Mouse (Mus musculus) urinary bladder, postnatal 14 days (tissue): Measurements from ENCODE around the gene Tk1.

Experiments
- DNase-seq: peaks from one replicate; pipeline ENCODE4 v3.0.0; 2021; ENCODE audit warnings: low spot score

Tk1 gene

GRCm38 (mm10) chr11:117825333-117826101 is at the start of gene Tk1, which contains the start of gene Afmid:
Gene Tk1, minus strand, starts transcription at chr11:117826092.
Gene Afmid, plus strand, starts transcription at chr11:117825924.
- peak; percentile 77 for DNase-seq

- no peak for DNase-seq
Observed at GRCm38 (mm10) chr11:117875681-117876080, 49.8 kb upstream of the Tk1 start.

- DNase-seq: no peak
Observed at GRCm38 (mm10) chr11:117874419-117874818, 48.5 kb upstream of the Tk1 start.

- DNase-seq: peak; percentile 87
Observed at GRCm38 (mm10) chr11:117872861-117873608, 47.1 kb upstream of the Tk1 start, which contains the start of gene Tha1. Gene Tha1, minus strand, starts transcription at chr11:117873481.

GRCm38 (mm10) chr11:117871911-117872584 is 46.2 kb upstream of the Tk1 start:
- no peak for DNase-seq

- DNase-seq: no peak
Observed at GRCm38 (mm10) chr11:117871376-117871775, 45.5 kb upstream of the Tk1 start.

GRCm38 (mm10) chr11:117870688-117871365 is 44.9 kb upstream of the Tk1 start:
- peak; percentile 68 for DNase-seq

- no peak for DNase-seq
Observed at GRCm38 (mm10) chr11:117865988-117866387, 40.1 kb upstream of the Tk1 start.

GRCm38 (mm10) chr11:117864805-117865204 is 38.9 kb upstream of the Tk1 start:
- no peak for DNase-seq

- no peak for DNase-seq
Observed at GRCm38 (mm10) chr11:117863174-117863856, 37.4 kb upstream of the Tk1 start.

GRCm38 (mm10) chr11:117860601-117861000 is 34.7 kb upstream of the Tk1 start, which contains the start of gene Tmem235:
Gene Tmem235, plus strand, starts transcription at chr11:117860752.
- DNase-seq: no peak

GRCm38 (mm10) chr11:117858392-117858791 is 32.5 kb upstream of the Tk1 start:
- no peak for DNase-seq

- no peak for DNase-seq
Observed at GRCm38 (mm10) chr11:117857462-117857861, 31.6 kb upstream of the Tk1 start.

- no peak for DNase-seq
Observed at GRCm38 (mm10) chr11:117855975-117856374, 30.1 kb upstream of the Tk1 start.

- DNase-seq: no peak
Observed at GRCm38 (mm10) chr11:117855360-117855759, 29.5 kb upstream of the Tk1 start.

GRCm38 (mm10) chr11:117854241-117854640 is 28.3 kb upstream of the Tk1 start:
- DNase-seq: no peak

GRCm38 (mm10) chr11:117852875-117853274 is 27.0 kb upstream of the Tk1 start:
- no peak for DNase-seq

GRCm38 (mm10) chr11:117848985-117849671 is 23.2 kb upstream of the Tk1 start, which contains the start of gene Birc5:
Gene Birc5, plus strand, starts transcription at chr11:117849251.
- DNase-seq: peak; percentile 97

GRCm38 (mm10) chr11:117848271-117848984 is 22.5 kb upstream of the Tk1 start:
- peak; percentile 45 for DNase-seq
